Mouse (Mus musculus) splenic B cell, adult 2 months (primary cell): ENCODE results near the gene Tmem256.

Experiments
- DNase-seq: peaks from one replicate; pipeline ENCODE4 v3.0.0-alpha.2; 2011; ENCODE audit warnings: low read depth, low spot score
- H3K27me3 ChIP-seq: 2 replicates; pipeline ENCODE4 v1.6.1; 2012; ENCODE audit warnings: mild to moderate bottlenecking, low read length, moderate library complexity, mixed read lengths; ENCODE audit not compliant: control insufficient read depth, poor library complexity, insufficient read depth, severe bottlenecking
- H3K36me3 ChIP-seq: 2 replicates; pipeline ENCODE4 v1.6.1; 2012; ENCODE audit warnings: mild to moderate bottlenecking, low read length, moderate library complexity, mixed read lengths; ENCODE audit not compliant: control insufficient read depth, poor library complexity, insufficient read depth, severe bottlenecking

Tmem256 gene

DNA sequence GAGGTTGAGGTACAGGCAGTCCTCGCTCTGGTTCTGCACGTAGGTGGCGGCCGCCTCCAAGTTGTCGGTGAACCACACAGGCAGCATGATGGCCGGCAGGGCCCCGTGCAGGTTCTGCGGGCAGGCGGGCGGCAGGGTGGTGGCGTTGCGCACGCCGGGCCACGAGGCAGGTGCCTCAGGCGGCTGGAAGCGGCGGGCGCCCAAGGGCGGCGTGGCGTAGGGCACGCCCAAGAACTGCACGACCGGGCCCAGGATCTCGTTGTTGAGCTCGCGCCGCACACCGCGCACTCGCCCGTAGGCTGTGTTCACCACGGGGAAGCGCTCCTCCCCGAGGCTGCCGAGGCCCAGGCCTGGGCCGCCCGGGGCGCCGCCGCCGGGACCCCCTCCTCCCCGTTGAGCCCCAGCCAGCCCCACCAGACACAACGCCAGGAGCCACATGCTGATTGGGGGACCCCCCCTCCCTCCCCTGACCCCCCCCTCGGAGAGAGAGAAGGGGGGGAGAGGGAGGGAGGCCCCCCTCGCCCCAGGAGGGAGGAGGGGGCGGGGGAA, 4.2 kb upstream of the Tmem256 start:
- DNase-seq = peak; percentile 67
- H3K27me3 ChIP-seq = no peaks in the 10 kb centered on the region
- H3K36me3 ChIP-seq = no peaks in the 10 kb centered on the region

DNA sequence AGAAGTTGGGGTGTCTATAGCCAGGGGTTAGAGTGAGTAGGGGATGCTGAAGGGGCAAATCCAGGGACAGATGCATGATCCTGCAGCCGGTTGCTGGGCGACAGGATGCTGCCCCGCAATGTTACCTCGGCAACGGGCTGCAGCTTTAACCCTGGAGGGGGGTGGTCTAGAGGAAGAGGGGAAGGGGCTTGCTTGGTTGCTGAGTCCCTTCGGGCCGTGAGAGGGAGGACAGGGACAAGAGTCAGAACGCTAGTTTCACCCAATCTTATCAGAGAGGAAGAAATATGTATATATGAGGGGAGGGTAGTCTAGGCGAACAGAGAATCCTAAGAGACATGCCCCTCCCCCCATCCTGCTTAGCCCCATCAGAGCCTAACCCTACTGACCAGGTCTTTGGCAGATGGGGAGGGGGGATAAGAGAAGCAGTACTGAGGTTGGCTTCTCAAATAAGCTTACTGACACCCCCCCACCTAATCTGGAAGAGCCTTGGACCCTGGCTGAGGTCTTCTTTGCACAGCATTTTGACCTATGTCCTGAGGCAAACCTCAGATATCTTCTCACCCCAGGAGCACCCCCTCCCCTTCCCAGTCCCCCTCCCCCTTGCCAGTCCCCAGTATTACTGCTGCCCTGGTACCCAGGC, 2.9 kb upstream of the Tmem256 start:
- Histone ChIP-seq H3K36me3 (no peaks in the 10 kb centered on the region), H3K27me3 (no peaks in the 10 kb centered on the region)
- DNase-seq = no peak

DNA sequence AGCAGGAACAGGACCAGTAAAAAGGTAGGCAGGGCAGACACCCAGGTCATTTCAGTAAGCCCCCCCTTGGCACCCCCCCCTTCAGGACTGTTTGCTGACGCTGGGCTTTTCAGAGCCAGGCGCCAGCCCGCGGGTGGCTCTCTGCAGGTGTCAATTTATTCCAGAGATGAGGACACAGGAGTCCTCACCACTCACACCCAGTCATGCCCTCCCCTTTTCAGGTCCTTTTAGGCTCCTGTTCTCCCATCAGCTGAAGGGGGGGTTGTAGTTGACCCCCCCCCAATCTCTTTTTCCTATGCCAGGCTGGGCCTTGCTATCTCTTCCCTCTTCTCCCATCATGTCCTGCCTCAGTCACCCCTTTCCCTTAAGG, 2.4 kb upstream of the Tmem256 start:
- H3K36me3 ChIP-seq = no peaks in the 10 kb centered on the region
- peak; percentile 18 for DNase-seq
- H3K27me3 ChIP-seq = no peaks in the 10 kb centered on the region

DNA sequence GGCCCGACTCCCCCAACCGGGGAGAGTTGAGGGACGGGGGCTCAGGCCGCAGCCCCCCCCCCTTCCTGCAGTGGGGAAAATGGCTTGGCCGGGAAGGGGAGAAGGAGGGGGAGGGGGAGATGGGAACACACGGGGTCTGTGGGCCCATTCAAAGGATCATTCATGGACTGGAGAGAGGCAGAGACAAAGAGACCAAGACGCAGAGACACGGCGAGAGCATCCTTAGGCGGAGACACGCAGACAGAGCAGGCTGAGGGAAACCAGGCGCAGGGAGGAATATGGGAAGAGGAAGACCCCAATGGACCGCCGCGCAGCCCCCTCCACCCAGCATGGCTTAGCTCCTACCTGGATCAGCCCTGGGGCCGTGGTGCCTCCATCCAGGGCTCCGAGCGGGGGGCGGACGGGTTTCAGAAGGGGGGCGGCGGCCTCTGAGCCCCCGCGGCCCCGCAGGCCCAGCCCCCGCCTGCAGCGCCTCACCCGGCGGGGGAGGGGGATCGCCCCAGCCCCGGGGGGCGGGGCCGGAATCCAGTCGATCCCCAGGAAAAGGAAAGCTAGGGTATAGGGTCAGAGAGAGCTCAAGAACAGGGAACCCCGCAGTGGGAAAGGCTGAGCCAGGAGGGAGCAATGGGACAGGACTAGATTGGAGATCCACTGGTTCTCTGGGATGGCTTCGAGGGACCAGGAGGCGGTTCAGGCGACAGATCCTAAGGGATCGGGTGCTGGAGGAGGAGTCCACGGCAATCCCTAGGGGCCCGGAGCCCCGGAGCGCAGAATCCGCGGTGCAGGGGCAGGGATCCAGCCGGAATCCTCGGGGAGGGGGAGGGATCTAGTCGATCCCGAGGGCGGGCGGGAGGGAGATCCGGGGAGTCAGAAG, 1.4 kb upstream of the Tmem256 start:
- Histone ChIP-seq H3K36me3 (no peaks in the 10 kb centered on the region), H3K27me3 (no peaks in the 10 kb centered on the region)
- peak; percentile 18 for DNase-seq

DNA sequence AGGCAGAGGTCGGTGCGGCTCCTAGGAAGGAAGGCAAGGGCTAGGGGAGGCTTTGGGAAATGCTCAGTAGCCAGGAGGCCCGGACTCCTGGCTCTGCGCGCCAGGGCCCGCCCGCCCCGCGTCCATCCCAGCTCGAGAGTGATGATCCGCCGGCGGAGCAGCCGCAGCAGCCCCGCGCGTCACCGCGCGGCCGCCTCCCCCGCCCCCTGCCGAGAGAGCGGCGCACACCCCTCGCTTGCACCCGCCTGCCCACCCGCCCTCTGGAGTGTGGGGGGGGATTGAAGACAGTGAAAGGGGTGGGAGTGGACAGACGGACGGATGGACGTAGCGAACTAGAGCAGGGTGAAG, 736 bp upstream of the Tmem256 start, which contains the start of gene Nlgn2:
Nlgn2 (minus strand) TSS at position 181 of the 348 bp plus-strand sequence.
- Histone ChIP-seq H3K27me3 (no peaks in the 10 kb centered on the region), H3K36me3 (no peaks in the 10 kb centered on the region)
- DNase-seq = no peak

DNA sequence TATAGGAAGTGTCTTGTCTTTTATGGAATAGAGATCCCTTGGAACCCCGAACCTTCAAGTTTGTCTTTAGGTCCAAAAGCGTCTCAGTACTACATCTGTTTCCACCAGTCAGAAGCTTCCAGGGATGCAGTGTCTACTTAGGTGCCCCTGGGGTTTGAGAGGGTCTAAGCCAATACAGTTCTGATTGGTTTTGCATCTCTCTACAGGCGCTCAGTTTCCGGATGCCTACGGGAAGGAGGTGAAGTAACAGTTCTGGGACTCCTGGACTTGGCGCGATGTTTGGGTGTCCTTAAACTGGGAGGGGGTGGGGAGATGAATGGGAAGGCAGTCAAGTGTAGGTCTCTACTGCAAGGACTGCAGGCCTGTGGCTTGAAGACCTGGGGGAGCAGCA, 395 bp downstream of the Tmem256 start:
- H3K27me3 ChIP-seq = no peaks in the 10 kb centered on the region
- no peaks in the 10 kb centered on the region for H3K36me3 ChIP-seq
- no peak for DNase-seq

DNA sequence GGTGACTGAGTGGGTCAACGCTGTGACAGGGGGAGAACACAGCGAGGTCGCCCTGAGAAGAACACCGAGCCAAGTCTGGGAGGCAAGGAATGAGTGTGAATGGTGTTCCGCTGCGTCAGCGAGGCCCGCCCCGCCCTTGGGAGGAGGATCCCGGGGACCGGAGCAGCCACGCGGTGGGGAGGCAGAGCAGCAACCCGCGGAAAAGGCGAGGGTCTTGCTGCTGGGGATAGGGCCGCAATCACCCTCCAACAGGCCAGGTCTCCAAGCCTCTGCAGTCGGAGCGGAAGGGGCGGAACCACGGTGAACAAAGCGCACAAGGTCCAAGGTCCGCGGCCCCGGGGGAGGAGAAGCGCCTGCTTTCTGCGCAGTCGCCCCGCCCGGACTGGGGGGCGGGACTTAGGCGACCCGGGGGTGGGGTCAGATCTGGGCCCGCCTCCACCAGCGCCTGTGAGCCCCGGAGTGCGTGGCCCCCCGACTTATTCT, 7.9 kb downstream of the Tmem256 start, which contains the start of gene Plscr3:
Plscr3 (plus strand) TSS at position 179 of the 483 bp plus-strand sequence.
- H3K27me3 ChIP-seq = no peaks in the 10 kb centered on the region
- H3K36me3 ChIP-seq = no peaks in the 10 kb centered on the region
- peak; percentile 89 for DNase-seq

DNA sequence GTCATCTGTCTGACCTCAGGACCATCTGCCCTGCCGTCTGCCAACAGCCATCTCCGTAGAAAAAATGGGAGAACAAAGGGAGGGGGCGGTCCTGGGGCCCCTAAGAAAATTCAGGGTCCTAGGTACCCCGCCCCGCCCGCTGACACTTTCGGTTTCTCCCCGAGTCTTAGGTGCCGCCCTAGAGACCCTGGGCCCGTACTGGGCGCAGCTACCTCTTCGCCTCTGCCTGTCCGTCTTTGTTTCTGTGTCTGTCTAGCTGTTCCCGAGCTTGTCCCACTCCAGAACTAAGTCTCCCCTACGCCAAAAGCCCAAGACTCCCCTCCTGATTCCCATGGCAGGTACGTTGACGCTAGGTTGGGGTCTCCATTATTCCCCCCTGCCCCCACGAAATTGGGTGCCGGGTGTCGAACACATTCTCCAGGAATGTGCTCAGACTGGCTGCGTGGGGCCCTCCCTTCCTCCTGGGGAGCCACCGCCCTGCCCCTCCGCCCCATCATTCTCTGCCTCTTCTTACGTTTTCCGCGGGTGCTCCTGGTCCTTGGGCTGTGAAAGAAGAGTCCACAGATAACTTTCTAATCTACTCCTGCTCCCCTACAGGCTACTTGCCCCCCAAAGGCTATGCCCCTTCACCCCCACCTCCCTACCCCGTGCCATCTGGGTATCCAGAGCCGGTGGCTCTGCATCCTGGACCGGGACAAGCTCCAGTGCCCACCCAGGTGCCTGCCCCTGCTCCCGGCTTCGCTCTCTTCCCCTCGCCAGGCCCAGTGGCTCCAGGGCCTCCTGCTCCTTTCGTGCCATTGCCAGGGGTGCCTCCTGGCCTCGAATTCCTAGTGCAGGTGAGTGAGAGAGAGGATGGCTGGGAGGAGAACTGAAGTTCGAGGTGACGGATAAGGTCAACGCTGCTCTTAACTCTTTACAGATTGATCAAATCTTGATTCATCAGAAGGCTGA, 8.7 kb downstream of the Tmem256 start:
- DNase-seq = no peak
- no peaks in the 10 kb centered on the region for H3K36me3 ChIP-seq

DNA sequence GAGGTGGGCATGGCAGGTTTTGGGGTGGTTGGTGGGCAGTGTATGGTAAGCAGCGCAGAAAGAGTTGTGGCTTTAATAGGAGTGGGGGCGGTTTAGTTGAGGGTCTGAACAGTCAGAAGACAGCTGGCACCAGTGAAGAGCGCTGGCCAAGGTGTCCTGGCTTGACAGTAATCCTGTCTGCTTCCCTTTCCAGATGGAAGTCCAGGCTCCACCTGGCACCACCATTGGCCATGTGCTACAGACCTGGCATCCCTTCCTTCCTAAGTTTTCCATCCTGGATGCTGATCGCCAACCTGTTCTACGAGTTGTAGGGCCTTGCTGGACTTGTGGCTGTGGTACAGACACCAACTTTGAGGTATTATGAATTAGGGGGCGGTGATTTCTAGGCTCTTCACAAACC, 9.7 kb downstream of the Tmem256 start:
- no peaks in the 10 kb centered on the region for H3K36me3 ChIP-seq
- H3K27me3 ChIP-seq = no peaks in the 10 kb centered on the region
- DNase-seq = no peak

More for the DNA sequence above, 8.7 kb downstream of the Tmem256 start:
- H3K27me3 ChIP-seq = no peaks in the 10 kb centered on the region

DNA sequence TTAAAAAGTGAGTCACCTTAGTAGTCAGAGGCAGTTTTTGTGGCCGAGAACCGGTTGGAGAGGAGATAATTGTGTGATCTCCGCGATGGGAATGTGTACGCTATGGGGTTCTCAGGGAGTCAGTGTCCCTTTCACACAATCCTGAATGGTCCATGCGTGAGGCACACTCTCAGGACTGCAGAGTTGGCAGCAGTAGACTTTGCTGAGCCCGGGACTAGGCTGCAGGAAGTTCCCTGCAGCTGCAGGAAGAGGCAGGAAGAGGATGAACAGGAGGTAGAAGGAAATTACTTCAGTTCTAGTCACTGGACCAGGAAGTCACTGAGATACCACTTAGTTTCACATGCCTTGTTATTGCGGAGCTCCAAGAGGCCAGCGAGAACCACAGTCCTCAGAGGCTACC, 10.8 kb downstream of the Tmem256 start:
- Histone ChIP-seq H3K36me3 (no peaks in the 10 kb centered on the region), H3K27me3 (no peaks in the 10 kb centered on the region)
- DNase-seq = no peak

DNA sequence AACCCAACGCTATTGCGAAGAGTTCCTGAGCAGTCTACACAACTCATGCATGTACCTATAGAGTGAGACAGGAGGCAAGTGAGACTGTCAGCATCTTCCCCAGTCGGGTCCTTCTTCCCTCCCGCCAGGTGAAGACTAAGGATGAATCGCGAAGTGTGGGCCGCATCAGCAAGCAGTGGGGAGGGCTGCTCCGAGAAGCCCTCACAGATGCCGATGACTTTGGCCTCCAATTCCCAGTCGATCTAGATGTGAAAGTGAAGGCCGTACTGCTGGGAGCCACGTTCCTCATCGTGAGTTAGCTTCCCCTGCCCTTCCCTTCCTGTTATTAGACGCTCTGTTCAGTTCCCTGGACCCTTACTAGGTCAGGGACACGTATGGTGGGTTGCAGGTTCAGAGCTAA, 11.6 kb downstream of the Tmem256 start:
- no peaks in the 10 kb centered on the region for H3K36me3 ChIP-seq

DNA sequence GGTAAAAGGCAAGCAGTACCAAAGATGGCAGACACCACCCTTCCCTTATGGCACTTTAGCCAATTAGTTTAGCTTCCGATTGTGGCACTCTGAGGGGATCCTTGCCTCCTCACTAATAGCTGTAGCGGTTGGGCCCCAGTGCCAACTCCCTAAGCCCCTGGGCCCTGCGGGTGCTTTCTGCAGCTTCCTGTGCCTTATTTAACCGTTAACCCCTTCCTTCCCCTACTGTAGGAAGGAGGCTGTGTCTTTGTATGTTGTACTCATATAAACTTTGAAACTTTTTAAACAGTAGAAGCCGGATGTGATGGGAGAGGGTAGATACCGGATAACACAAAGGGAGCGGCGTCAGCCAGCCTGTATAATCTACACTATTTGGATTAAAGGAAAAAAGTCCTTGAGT, 12.4 kb downstream of the Tmem256 start:
- DNase-seq = no peak
- Histone ChIP-seq H3K36me3 (no peaks in the 10 kb centered on the region), H3K27me3 (no peaks in the 10 kb centered on the region)

More for the DNA sequence above, 11.6 kb downstream of the Tmem256 start:
- no peaks in the 10 kb centered on the region for H3K27me3 ChIP-seq
- no peak for DNase-seq

DNA sequence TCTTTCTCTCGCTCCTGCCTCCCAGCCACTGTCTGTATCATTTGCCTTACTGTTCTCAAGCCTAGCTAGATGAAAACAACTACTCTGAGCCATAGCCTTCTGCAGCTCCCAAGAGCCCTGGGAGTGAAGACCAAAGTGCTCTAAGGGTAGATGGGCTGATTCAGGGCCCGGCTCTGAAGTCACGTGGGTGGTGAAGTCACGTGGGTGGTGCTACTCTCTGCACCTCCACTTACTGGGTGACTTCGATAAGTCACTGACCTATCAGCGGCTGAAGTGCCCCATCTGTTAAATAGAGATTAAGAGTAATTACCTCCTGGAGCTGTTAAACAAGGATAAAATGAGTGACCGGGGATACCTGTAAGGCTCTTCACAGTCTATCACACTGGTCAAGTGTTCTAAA, 15.7 kb downstream of the Tmem256 start:
- DNase-seq = no peak
- Histone ChIP-seq H3K36me3 (no peaks in the 10 kb centered on the region), H3K27me3 (no peaks in the 10 kb centered on the region)

DNA sequence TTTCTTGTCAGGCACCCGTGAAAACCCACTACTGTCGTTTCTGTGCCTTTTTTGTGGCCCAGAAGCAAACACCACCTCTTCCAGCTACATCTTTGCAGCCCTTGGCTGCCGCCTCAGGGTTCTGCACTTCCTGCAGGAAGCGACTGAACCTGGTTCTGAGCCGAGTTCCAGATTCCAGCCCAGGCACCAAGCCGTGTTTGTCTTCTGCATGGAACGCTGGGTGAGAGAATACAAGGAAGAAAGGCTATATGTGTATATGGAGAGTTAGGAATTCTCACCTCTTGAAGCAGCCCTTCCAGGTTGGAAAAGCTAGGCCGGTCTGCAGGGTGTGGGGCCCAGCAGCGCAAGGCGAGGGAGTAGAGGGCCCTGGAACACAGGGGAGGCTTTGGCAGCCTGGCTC, 16.4 kb downstream of the Tmem256 start:
- H3K27me3 ChIP-seq = no peaks in the 10 kb centered on the region
- no peaks in the 10 kb centered on the region for H3K36me3 ChIP-seq
- DNase-seq = no peak
